Mouse (Mus musculus): ENCODE measurements at regions not wholly inside any gene's neighbourhood (a gene's known extent, or its start where the extent isn't known, plus 50 kb on each side); places are given as distances from the start of the nearest gene placed in this dataset.

- H3K4me2 ChIP-seq, result no peak overlapping the region
- no peaks in the 10 kb centered on the region for H3K4me1 ChIP-seq
- no peaks in the 10 kb centered on the region for H3K9me3 ChIP-seq
- no peak overlapping the region for H3K27ac ChIP-seq
- no peaks in the 10 kb centered on the region for H3K36me3 ChIP-seq
- H3K4me3 ChIP-seq, result no peak overlapping the region
- H3K27me3 ChIP-seq, result no peaks in the 10 kb centered on the region
- WGBS, result 14% methylated on average over 5 of the region's 5 CpGs
- H3K9ac ChIP-seq, result no peak overlapping the region
- ATAC-seq (ENCODE audit: borderline replicate concordance, extremely low read depth, low FRiP score, low TSS enrichment), result no peak
These were observed 149.3 kb upstream of the Ghitm start for GRCm38 (mm10) chr14:37284391-37284790.

GRCm38 (mm10) chr14:37279356-37279755, 144.3 kb upstream of the Ghitm start:
- no peak overlapping the region for H3K27ac ChIP-seq
- no peaks in the 10 kb centered on the region for H3K36me3 ChIP-seq
- no peaks in the 10 kb centered on the region for H3K9me3 ChIP-seq
- no peaks in the 10 kb centered on the region for H3K4me1 ChIP-seq
- WGBS, result 63% methylated on average over 2 of the region's 2 CpGs
- no peak overlapping the region for H3K4me3 ChIP-seq
- ATAC-seq (ENCODE audit: borderline replicate concordance, extremely low read depth, low FRiP score, low TSS enrichment), result no peak
- no peak overlapping the region for H3K4me2 ChIP-seq
- H3K27me3 ChIP-seq, result no peaks in the 10 kb centered on the region
- no peak overlapping the region for H3K9ac ChIP-seq

- no peak overlapping the region for H3K9ac ChIP-seq
- no peaks in the 10 kb centered on the region for H3K27me3 ChIP-seq
- 52% methylated on average over 7 of the region's 7 CpGs for WGBS
- H3K9me3 ChIP-seq, result no peaks in the 10 kb centered on the region
- 0 out of 2 replicates have a peak, but pooled peaks cover 3% of the 10 kb centered on the region for H3K4me1 ChIP-seq
- H3K27ac ChIP-seq, result no peak overlapping the region
- H3K4me3 ChIP-seq, result no peak overlapping the region
- no peaks in the 10 kb centered on the region for H3K36me3 ChIP-seq
- H3K4me2 ChIP-seq, result no peak overlapping the region
- no peak for ATAC-seq (ENCODE audit: borderline replicate concordance, extremely low read depth, low FRiP score, low TSS enrichment)
These were observed 141.9 kb upstream of the Ghitm start for GRCm38 (mm10) chr14:37276728-37277695.

GRCm38 (mm10) chr14:37272063-37272462, 137.0 kb upstream of the Ghitm start:
- Histone ChIP-seq H3K4me2 (no peak overlapping the region), H3K9me3 (no peaks in the 10 kb centered on the region), H3K4me3 (no peak overlapping the region), H3K4me1 (peaks cover 23% of the 10 kb centered on the region), H3K36me3 (no peaks in the 10 kb centered on the region), H3K27ac (peak overlapping the region; percentile 79), H3K9ac (no peak overlapping the region), H3K27me3 (no peaks in the 10 kb centered on the region)
- peak; percentile 81 for ATAC-seq (ENCODE audit: borderline replicate concordance, extremely low read depth, low FRiP score, low TSS enrichment)
- WGBS, result 39% methylated on average over 2 of the region's 2 CpGs

- peak; percentile 83 for ATAC-seq (ENCODE audit: borderline replicate concordance, extremely low read depth, low FRiP score, low TSS enrichment)
- 28% methylated on average over 6 of the region's 6 CpGs for WGBS
- peak overlapping the region; percentile 79 for H3K27ac ChIP-seq
These were observed 136.2 kb upstream of the Ghitm start for GRCm38 (mm10) chr14:37271015-37271933.

GRCm38 (mm10) chr14:37269920-37270319, 134.8 kb upstream of the Ghitm start:
- H3K4me1 ChIP-seq, result peaks cover 23% of the 10 kb centered on the region
- 26% methylated on average over 2 of the region's 2 CpGs for WGBS
- no peak overlapping the region for H3K4me3 ChIP-seq
- no peaks in the 10 kb centered on the region for H3K27me3 ChIP-seq
- H3K9ac ChIP-seq, result no peak overlapping the region
- no peaks in the 10 kb centered on the region for H3K36me3 ChIP-seq
- no peaks in the 10 kb centered on the region for H3K9me3 ChIP-seq
- no peak overlapping the region for H3K27ac ChIP-seq
- H3K4me2 ChIP-seq, result no peak overlapping the region
- no peak for ATAC-seq (ENCODE audit: borderline replicate concordance, extremely low read depth, low FRiP score, low TSS enrichment)

More at GRCm38 (mm10) chr14:37271015-37271933, 136.2 kb upstream of the Ghitm start:
- Histone ChIP-seq H3K4me2 (no peak overlapping the region), H3K27me3 (no peaks in the 10 kb centered on the region), H3K9me3 (no peaks in the 10 kb centered on the region), H3K9ac (no peak overlapping the region), H3K4me1 (peaks cover 23% of the 10 kb centered on the region), H3K4me3 (no peak overlapping the region), H3K36me3 (no peaks in the 10 kb centered on the region)

- peak; percentile 65 for ATAC-seq (ENCODE audit: borderline replicate concordance, extremely low read depth, low FRiP score, low TSS enrichment)
- no peak overlapping the region for H3K27ac ChIP-seq
- H3K9ac ChIP-seq, result no peak overlapping the region
- H3K4me3 ChIP-seq, result no peak overlapping the region
- no peaks in the 10 kb centered on the region for H3K9me3 ChIP-seq
- 25% methylated on average over 4 of the region's 4 CpGs for WGBS
- no peaks in the 10 kb centered on the region for H3K36me3 ChIP-seq
- H3K4me1 ChIP-seq, result no peaks in the 10 kb centered on the region
- H3K27me3 ChIP-seq, result no peaks in the 10 kb centered on the region
- no peak overlapping the region for H3K4me2 ChIP-seq
These were observed 103.6 kb upstream of the Ghitm start for GRCm38 (mm10) chr14:37238632-37239032.

- H3K9me3 ChIP-seq, result no peaks in the 10 kb centered on the region
- H3K4me2 ChIP-seq, result no peak overlapping the region
- no peaks in the 10 kb centered on the region for H3K27me3 ChIP-seq
- no peak overlapping the region for H3K9ac ChIP-seq
- no peak overlapping the region for H3K4me3 ChIP-seq
- H3K27ac ChIP-seq, result no peak overlapping the region
- no peaks in the 10 kb centered on the region for H3K36me3 ChIP-seq
- H3K4me1 ChIP-seq, result no peaks in the 10 kb centered on the region
- no peak for ATAC-seq (ENCODE audit: borderline replicate concordance, extremely low read depth, low FRiP score, low TSS enrichment)
- 84% methylated on average over 5 of the region's 5 CpGs for WGBS
These were observed 102.1 kb upstream of the Ghitm start for GRCm38 (mm10) chr14:37237191-37237590.

GRCm38 (mm10) chr14:37208256-37208655, 73.2 kb upstream of the Ghitm start:
- Histone ChIP-seq H3K27me3 (no peaks in the 10 kb centered on the region), H3K27ac (no peak overlapping the region), H3K9me3 (no peaks in the 10 kb centered on the region), H3K36me3 (no peaks in the 10 kb centered on the region), H3K4me2 (no peak overlapping the region), H3K4me3 (no peak overlapping the region), H3K9ac (no peak overlapping the region), H3K4me1 (no peaks in the 10 kb centered on the region)
- no peak for ATAC-seq (ENCODE audit: borderline replicate concordance, extremely low read depth, low FRiP score, low TSS enrichment)

- H3K4me3 ChIP-seq, result no peak overlapping the region
- no peak overlapping the region for H3K4me2 ChIP-seq
- H3K9ac ChIP-seq, result no peak overlapping the region
- no peaks in the 10 kb centered on the region for H3K4me1 ChIP-seq
- ATAC-seq (ENCODE audit: borderline replicate concordance, extremely low read depth, low FRiP score, low TSS enrichment), result no peak
- no peaks in the 10 kb centered on the region for H3K27me3 ChIP-seq
- no peaks in the 10 kb centered on the region for H3K36me3 ChIP-seq
- H3K9me3 ChIP-seq, result no peaks in the 10 kb centered on the region
- no peak overlapping the region for H3K27ac ChIP-seq
- 64% methylated on average over 5 of the region's 5 CpGs for WGBS
These were observed 54.7 kb upstream of the Ghitm start for GRCm38 (mm10) chr14:37189795-37190194.

All from lung, embryonic 15.5 days (tissue).